Mouse (Mus musculus) MEL (cell line): ENCODE measurements around the gene Lrpprc. TPM values are rescaled to one million over a fixed set of nuclear protein-coding genes. Genes with fewer than 3 reads are reported as not detected.
A peak's percentile ranks its signal among the peaks of the same experiment; 100 is the strongest.

ENCODE experiments used
- DNase-seq: peaks from one replicate; pipeline ENCODE4 v3.0.0; 2011; ENCODE audit warnings: low read depth, low spot score
- H3K27ac ChIP-seq: 2 replicates; pipeline ENCODE4 v1.5.1; 2012; ENCODE audit warnings: low read depth, mild to moderate bottlenecking, control low read depth, low read length, moderate library complexity; ENCODE audit not compliant: control insufficient read depth
- H3K27me3 ChIP-seq, 2 experiments: fragments of 150-350 bp in 1 of 2; sonication (generic) in 1 of 2; 2 replicates each; pipeline ENCODE4 v1.6.1; 2012; ENCODE audit warnings: low read length in 2 of 2, mild to moderate bottlenecking in 2 of 2, improper control_type of control experiment in 1 of 2, moderate library complexity in 1 of 2; ENCODE audit not compliant: insufficient read depth in 2 of 2, control insufficient read depth in 1 of 2
- H3K36me3 ChIP-seq, 2 experiments: 2 replicates each; pipeline ENCODE4 v1.6.1; 2012 to 2014; ENCODE audit warnings: low read length in 2 of 2, improper control_type of control experiment in 1 of 2, inconsistent platforms in 1 of 2, mild to moderate bottlenecking in 1 of 2; ENCODE audit not compliant: insufficient read depth in 2 of 2, control insufficient read depth in 1 of 2
- H3K4me1 ChIP-seq, 2 experiments: fragments of 150-350 bp in 1 of 2; sonication (generic) in 1 of 2; 2 replicates each; pipeline ENCODE4 v1.6.1; 2012; ENCODE audit warnings: low read length in 2 of 2, improper control_type of control experiment in 1 of 2, mild to moderate bottlenecking in 1 of 2; ENCODE audit not compliant: insufficient read depth in 2 of 2, control insufficient read depth in 1 of 2
- H3K4me3 ChIP-seq, 2 experiments: fragments of 150-350 bp in 1 of 2; sonication (generic) in 1 of 2; 2 replicates each; pipeline ENCODE4 v1.5.1; 2012; ENCODE audit warnings: low read depth in 2 of 2, low read length in 2 of 2, mild to moderate bottlenecking in 2 of 2, moderate library complexity in 2 of 2, control low read depth in 1 of 2, improper control_type of control experiment in 1 of 2; ENCODE audit not compliant: control insufficient read depth in 1 of 2, insufficient read depth in 1 of 2
- H3K79me2 ChIP-seq: 2 replicates; pipeline ENCODE4 v1.6.1; 2012; ENCODE audit warnings: mild to moderate bottlenecking, low read length, moderate library complexity; ENCODE audit not compliant: control insufficient read depth, poor library complexity, insufficient read depth
- H3K9ac ChIP-seq: 2 replicates; pipeline ENCODE4 v1.6.1; 2012; ENCODE audit warnings: low read depth, mild to moderate bottlenecking, control low read depth, low read length, moderate library complexity; ENCODE audit not compliant: control insufficient read depth, poor library complexity, severe bottlenecking
- H3K9me3 ChIP-seq: fragments of 150-350 bp; sonication (generic); replicated peaks from 2 replicates; pipeline ENCODE4 v1.6.1; 2012; ENCODE audit warnings: mild to moderate bottlenecking, low read length, improper control_type of control experiment, moderate library complexity; ENCODE audit not compliant: insufficient read depth
- BHLHE40 ChIP-seq: IDR thresholded peaks from 2 replicates; pipeline ENCODE4 v1.6.1; 2012; ENCODE audit warnings: low read depth, mild to moderate bottlenecking, inconsistent platforms, low read length, improper control_type of control experiment, borderline replicate concordance
- CHD2 ChIP-seq: IDR thresholded peaks from 2 replicates; pipeline ENCODE4 v1.6.1; 2011; ENCODE audit warnings: low read length, improper control_type of control experiment
- ELF1 ChIP-seq: IDR thresholded peaks from 2 replicates; pipeline ENCODE4 v1.6.1; 2014; ENCODE audit warnings: low read depth, mild to moderate bottlenecking, inconsistent platforms, low read length, improper control_type of control experiment, moderate library complexity
- KAT2A ChIP-seq: conservative IDR thresholded peaks from 2 replicates; pipeline ENCODE4 v1.6.1; 2012; ENCODE audit warnings: low read depth, low read length, improper control_type of control experiment, inconsistent platforms
- MAFK ChIP-seq: IDR thresholded peaks from 2 replicates; pipeline ENCODE4 v1.6.1; 2011; ENCODE audit warnings: low read depth, mild to moderate bottlenecking, low read length, improper control_type of control experiment, borderline replicate concordance
- MAZ ChIP-seq: IDR thresholded peaks from 2 replicates; pipeline ENCODE4 v1.6.1; 2012; ENCODE audit warnings: low read depth, mild to moderate bottlenecking, inconsistent platforms, low read length, improper control_type of control experiment
- MXI1 ChIP-seq: IDR thresholded peaks from 2 replicates; pipeline ENCODE4 v1.6.1; 2011; ENCODE audit warnings: mild to moderate bottlenecking, low read depth, low read length, improper control_type of control experiment
- NELFE ChIP-seq: IDR thresholded peaks from 2 replicates; pipeline ENCODE4 v1.6.1; 2011; ENCODE audit warnings: low read depth, low read length, improper control_type of control experiment
- NRF1 ChIP-seq: IDR thresholded peaks from 2 replicates; pipeline ENCODE4 v1.6.1; 2014; ENCODE audit warnings: low read depth, mild to moderate bottlenecking, inconsistent platforms, low read length, improper control_type of control experiment, moderate library complexity; ENCODE audit not compliant: poor library complexity, insufficient read depth, severe bottlenecking
- POLR2AphosphoS5 ChIP-seq: IDR thresholded peaks from 2 replicates; pipeline ENCODE4 v1.6.1; 2012; ENCODE audit warnings: low read depth, borderline replicate concordance, mild to moderate bottlenecking, inconsistent platforms, low read length, moderate library complexity, mixed read lengths
- RCOR1 ChIP-seq: IDR thresholded peaks from 2 replicates; pipeline ENCODE4 v1.6.1; 2012; ENCODE audit warnings: low read depth, mild to moderate bottlenecking, inconsistent platforms, low read length, improper control_type of control experiment
- SIN3A ChIP-seq: IDR thresholded peaks from 2 replicates; pipeline ENCODE4 v1.6.1; 2012; ENCODE audit warnings: low read length, improper control_type of control experiment, inconsistent platforms
- SMC3 ChIP-seq: IDR thresholded peaks from 2 replicates; pipeline ENCODE4 v1.6.1; 2011; ENCODE audit warnings: low read depth, low read length, improper control_type of control experiment
- TAL1 ChIP-seq: IDR thresholded peaks from 2 replicates; pipeline ENCODE4 v1.6.1; 2012; ENCODE audit warnings: mild to moderate bottlenecking, inconsistent platforms, low read length, moderate library complexity, mixed read lengths
- TBP ChIP-seq: IDR thresholded peaks from 2 replicates; pipeline ENCODE4 v1.8.0; 2011; ENCODE audit warnings: low read depth, low read length, improper control_type of control experiment
- TCF12 ChIP-seq: IDR thresholded peaks from 2 replicates; pipeline ENCODE4 v1.6.1; 2014; ENCODE audit warnings: low read depth, mild to moderate bottlenecking, inconsistent platforms, low read length, improper control_type of control experiment, moderate library complexity
- USF2 ChIP-seq, 2 experiments: IDR thresholded peaks; 2 replicates each; pipeline ENCODE4 v1.6.1; 2011 to 2012; ENCODE audit warnings: improper control_type of control experiment in 2 of 2, low read length in 2 of 2, borderline replicate concordance in 1 of 2, inconsistent platforms in 1 of 2, low read depth in 1 of 2, mild to moderate bottlenecking in 1 of 2; ENCODE audit not compliant: insufficient read depth in 1 of 2
- polyA plus RNA-seq, 2 experiments: library from polyadenylated mRNA; stranded (reverse) in 1 of 2; unstranded in 1 of 2; fragments of >175 nt in 1 of 2; fragments of >200 nt in 1 of 2; gene quantifications; 2 replicates each; pipeline versions ENCODE4 v1.2.1 to v1.2.4; 2012; ENCODE audit warnings: low replicate concordance in 2 of 2, low read depth in 1 of 2; ENCODE audit not compliant: insufficient read length in 2 of 2, insufficient read depth in 1 of 2, missing spikeins in 1 of 2
- total RNA-seq: library from RNA; depleted of rRNA; stranded (reverse); fragments of 300-350 nt; gene quantifications from 2 replicates; pipeline ENCODE4 v1.2.3, GENCODE M21; 2012

Gene Lrpprc
- total and polyA plus RNA-seq, 3 experiments = 82.6 to 204 (median 99.1) TPM

GRCm38 (mm10) chr17:84719105-84719504 is 71.5 kb downstream of the Lrpprc start:
- Histone ChIP-seq H3K36me3 (peaks cover 0 to 15% of the 10 kb centered on the region in 2 experiments; a peak in 2 of 4 replicates), H3K4me1 (no peaks in the 10 kb centered on the region), H3K27me3 (no peaks in the 10 kb centered on the region), H3K4me3 (no peak overlapping the region), H3K9me3 (no peaks in the 10 kb centered on the region), H3K9ac (no peak overlapping the region), H3K27ac (no peak overlapping the region), H3K79me2 (no peaks in the 10 kb centered on the region)
- TF ChIP-seq RCOR1 (no peak), CHD2 (no peak), MAFK (peak; percentile 94), BHLHE40 (no peak)
- DNase-seq = peak; percentile 15

- TF ChIP-seq ELF1 (no peak), BHLHE40 (no peak), POLR2AphosphoS5 (no peak), MAFK (no peak), CHD2 (no peak), SMC3 (no peak), TAL1 (no peak)
- peaks cover 0 to 9% of the 10 kb centered on the region in 2 experiments; a peak in 2 of 4 replicates for H3K36me3 ChIP-seq
- no peak overlapping the region for H3K27ac ChIP-seq
- no peak overlapping the region for H3K9ac ChIP-seq
- H3K9me3 ChIP-seq = no peaks in the 10 kb centered on the region
- H3K4me3 ChIP-seq = no peak overlapping the region
- H3K4me1 ChIP-seq = no peaks in the 10 kb centered on the region
- no peaks in the 10 kb centered on the region for H3K79me2 ChIP-seq
- no peak for DNase-seq
- H3K27me3 ChIP-seq = no peaks in the 10 kb centered on the region
These were observed 73.2 kb downstream of the Lrpprc start for GRCm38 (mm10) chr17:84717416-84717815.

GRCm38 (mm10) chr17:84716252-84716872 is 74.2 kb downstream of the Lrpprc start:
- Histone ChIP-seq H3K4me1 (no peaks in the 10 kb centered on the region), H3K9ac (no peak overlapping the region), H3K27me3 (no peaks in the 10 kb centered on the region), H3K36me3 (peaks cover 0 to 6% of the 10 kb centered on the region in 2 experiments; a peak in 2 of 4 replicates), H3K4me3 (no peak overlapping the region), H3K9me3 (no peaks in the 10 kb centered on the region), H3K27ac (no peak overlapping the region), H3K79me2 (no peaks in the 10 kb centered on the region)
- no peak for TF ChIP-seq SIN3A
- TF ChIP-seq MXI1 = no peak
- no peak for TF ChIP-seq NRF1
- TF ChIP-seq TBP = no peak
- TF ChIP-seq USF2 (IDR thresholded peaks at IDR 0.05; ENCODE audit: borderline replicate concordance in 1 of 2, insufficient read depth in 1 of 2, low read depth in 1 of 2, low read length in 2 of 2) = no peak
- TF ChIP-seq SMC3 = no peak
- no peak for TF ChIP-seq MAZ
- no peak for TF ChIP-seq NELFE
- no peak for TF ChIP-seq KAT2A
- no peak for TF ChIP-seq CHD2
- no peak for TF ChIP-seq TCF12
- DNase-seq = no peak
